Mouse (Mus musculus): ENCODE data around the gene Fcgbp. TPM values are rescaled to one million over a fixed set of nuclear protein-coding genes. Genes with fewer than 3 reads are reported as not detected.
"Not testable (repeated sequence)": the region's sequence is repeated elsewhere in the genome, so short reads cannot be mapped to it uniquely, and the experiment has no call there.

Fcgbp gene
- total and polyA plus RNA-seq, 2 experiments from 2014 or later, result 0.33 to 1.1 TPM

GRCm38 (mm10) chr7:28099101-28099500 lies 28.1 kb downstream of the Fcgbp start:
- DNase-seq (ENCODE audit: low spot score) (no peak), ATAC-seq (ENCODE audit: low FRiP score) (no peak)
- H3K4me1 ChIP-seq (ENCODE audit: insufficient read depth, low read length), result no peaks in the 10 kb centered on the region
- WGBS, result 93% methylated on average over 16 of the region's 16 CpGs
- no peaks in the 10 kb centered on the region for H3K27me3 ChIP-seq (ENCODE audit: insufficient read depth, low read length)
- no peaks in the 10 kb centered on the region for H3K36me3 ChIP-seq (ENCODE audit: insufficient read depth, low read length)
- no peak for TF ChIP-seq CTCF (IDR thresholded peaks at IDR 0.05)
- H3K4me2 ChIP-seq (ENCODE audit: low read depth, low read length, poor library complexity, severe bottlenecking), result no peak overlapping the region
- H3K9ac ChIP-seq (replicated peaks; ENCODE audit: low read length, poor library complexity, severe bottlenecking), result no peak overlapping the region
- no peak overlapping the region for H3K4me3 ChIP-seq (ENCODE audit: low read depth, low read length)
- no peak overlapping the region for H3K27ac ChIP-seq (ENCODE audit: low read depth, low read length)
- H3K9me3 ChIP-seq (ENCODE audit: low read length), result peaks cover 6% of the 10 kb centered on the region; the same call in 1 of the 2 replicates

DNA sequence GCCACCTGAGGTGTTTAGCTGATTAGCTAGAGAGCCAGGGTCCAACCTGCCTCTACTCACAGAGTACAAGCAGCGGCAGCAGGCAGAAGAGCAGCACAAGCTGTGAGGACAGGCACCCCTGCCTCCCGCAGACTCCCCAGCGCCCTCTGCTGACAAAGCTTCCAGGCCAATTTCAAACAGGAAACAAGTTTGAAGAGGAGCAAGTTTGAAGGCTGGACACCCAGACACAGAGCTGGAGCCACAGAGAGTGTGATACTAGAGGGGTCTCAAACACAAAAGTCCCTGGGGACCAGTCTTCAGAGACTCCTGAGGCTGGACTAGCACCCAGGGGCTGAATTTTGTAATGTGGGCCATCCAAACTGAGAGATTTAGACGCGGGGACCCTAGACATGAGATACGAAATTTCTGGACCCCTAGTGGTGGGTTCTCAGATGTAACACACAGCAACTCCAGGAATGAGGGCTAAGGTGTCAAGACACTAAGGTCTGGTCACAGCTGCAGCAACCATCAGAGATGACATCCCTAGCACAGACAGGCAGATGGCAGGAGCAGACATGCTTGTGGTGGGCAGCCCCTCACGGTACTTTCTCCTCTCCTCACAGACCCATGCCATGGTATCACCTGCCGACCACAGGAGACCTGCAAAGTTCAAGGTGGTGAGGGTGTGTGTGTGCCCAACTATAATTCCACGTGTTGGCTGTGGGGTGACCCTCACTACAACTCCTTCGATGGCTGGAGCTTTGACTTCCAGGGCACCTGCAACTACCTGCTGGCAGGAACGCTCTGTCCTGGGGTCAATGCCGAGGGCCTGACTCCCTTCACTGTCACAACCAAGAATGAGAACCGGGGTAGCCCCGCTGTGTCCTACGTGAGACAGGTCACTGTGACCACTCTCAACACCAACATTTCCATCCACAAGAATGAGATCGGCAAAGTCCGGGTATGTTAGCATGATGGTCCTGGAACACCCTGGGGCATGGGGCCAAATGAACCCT lies 29.9 kb downstream of the Fcgbp start:
- no peaks in the 10 kb centered on the region for H3K27me3 ChIP-seq (ENCODE audit: insufficient read depth, low read length)
- no peaks in the 10 kb centered on the region for H3K4me1 ChIP-seq (ENCODE audit: insufficient read depth, low read length)
- WGBS, result 70% methylated on average over 17 of the region's 17 CpGs
- H3K27ac ChIP-seq (ENCODE audit: low read depth, low read length), result no peak overlapping the region
- no peak overlapping the region for H3K4me2 ChIP-seq (ENCODE audit: low read depth, low read length, poor library complexity, severe bottlenecking)
- DNase-seq (ENCODE audit: low spot score) (no peak), ATAC-seq (ENCODE audit: low FRiP score) (no peak)
- peaks cover 6% of the 10 kb centered on the region; the same call in 1 of the 2 replicates for H3K9me3 ChIP-seq (ENCODE audit: low read length)
- H3K9ac ChIP-seq (replicated peaks; ENCODE audit: low read length, poor library complexity, severe bottlenecking), result no peak overlapping the region
- no peak; the same call in 1 of the 2 replicates for TF ChIP-seq CTCF (IDR thresholded peaks at IDR 0.05)
- H3K36me3 ChIP-seq (ENCODE audit: insufficient read depth, low read length), result no peaks in the 10 kb centered on the region
- H3K4me3 ChIP-seq (ENCODE audit: low read depth, low read length), result no peak overlapping the region

DNA sequence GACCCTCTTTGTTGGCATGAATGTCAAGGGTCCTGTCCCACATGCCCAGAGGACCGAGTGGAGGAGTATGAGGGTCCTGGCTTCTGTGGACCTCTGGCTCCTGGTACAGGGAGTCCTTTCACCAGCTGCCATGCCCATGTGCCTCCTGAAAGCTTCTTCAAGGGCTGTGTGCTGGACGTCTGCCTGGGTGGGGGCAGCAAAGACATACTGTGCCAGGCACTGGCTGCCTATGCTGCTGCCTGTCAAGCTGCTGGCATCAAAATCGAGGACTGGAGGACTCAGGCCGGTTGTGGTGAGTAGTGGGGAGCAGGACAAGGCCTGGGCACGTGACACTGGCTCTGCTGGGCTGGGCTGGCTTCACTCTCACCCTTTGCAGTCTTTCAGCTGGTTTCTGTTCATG lies 31.9 kb downstream of the Fcgbp start:
- H3K36me3 ChIP-seq (ENCODE audit: insufficient read depth, low read length); H3K4me2 ChIP-seq (ENCODE audit: low read depth, low read length, poor library complexity, severe bottlenecking); H3K9me3 ChIP-seq (ENCODE audit: low read length); H3K27me3 ChIP-seq (ENCODE audit: insufficient read depth, low read length); H3K4me3 ChIP-seq (ENCODE audit: low read depth, low read length); H3K27ac ChIP-seq (ENCODE audit: low read depth, low read length); H3K4me1 ChIP-seq (ENCODE audit: insufficient read depth, low read length); H3K9ac ChIP-seq (replicated peaks; ENCODE audit: low read length, poor library complexity, severe bottlenecking): not testable (repeated sequence)
- WGBS, result 52% methylated on average over 4 of the region's 5 CpGs
- 0 out of 2 replicates have a peak, but pooled peaks have one; percentile 27 for ATAC-seq (ENCODE audit: low FRiP score)
- peak; percentile 35 for DNase-seq (ENCODE audit: low spot score)

DNA sequence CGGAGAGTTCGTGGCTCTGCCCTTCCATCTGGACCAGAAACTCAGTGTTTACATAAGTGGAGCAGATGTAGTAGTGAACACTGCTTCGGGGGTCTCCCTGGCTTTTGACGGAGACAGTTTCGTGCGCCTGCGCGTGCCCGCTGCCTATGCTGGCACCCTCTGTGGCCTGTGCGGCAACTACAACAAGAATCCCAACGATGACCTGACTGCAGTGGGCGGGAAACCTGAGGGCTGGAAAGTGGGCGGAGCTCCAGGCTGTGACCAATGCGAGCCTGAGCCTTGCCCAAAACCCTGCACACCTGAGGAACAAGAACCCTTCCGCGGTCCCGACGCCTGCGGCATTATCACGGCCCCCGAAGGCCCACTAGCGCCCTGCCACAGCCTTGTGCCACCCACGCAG lies 33.6 kb downstream of the Fcgbp start:
- no peaks in the 10 kb centered on the region for H3K36me3 ChIP-seq (ENCODE audit: insufficient read depth, low read length)
- no peaks in the 10 kb centered on the region for H3K4me1 ChIP-seq (ENCODE audit: insufficient read depth, low read length)
- ATAC-seq (ENCODE audit: low FRiP score) (peak; percentile 83), DNase-seq (ENCODE audit: low spot score) (peak; percentile 58)
- no peaks in the 10 kb centered on the region for H3K27me3 ChIP-seq (ENCODE audit: insufficient read depth, low read length)
- no peak overlapping the region for H3K27ac ChIP-seq (ENCODE audit: low read depth, low read length)
- peak overlapping the region; percentile 18; the same call in 1 of the 2 replicates for H3K4me3 ChIP-seq (ENCODE audit: low read depth, low read length)
- H3K4me2 ChIP-seq (ENCODE audit: low read depth, low read length, poor library complexity, severe bottlenecking), result peak overlapping the region; percentile 49
- no peak overlapping the region for H3K9ac ChIP-seq (replicated peaks; ENCODE audit: low read length, poor library complexity, severe bottlenecking)
- no peaks in the 10 kb centered on the region; the same call in 1 of the 2 replicates for H3K9me3 ChIP-seq (ENCODE audit: low read length)
- 6% methylated on average over 23 of the region's 23 CpGs for WGBS
- TF ChIP-seq CTCF (IDR thresholded peaks at IDR 0.05), result peak; percentile 55

DNA sequence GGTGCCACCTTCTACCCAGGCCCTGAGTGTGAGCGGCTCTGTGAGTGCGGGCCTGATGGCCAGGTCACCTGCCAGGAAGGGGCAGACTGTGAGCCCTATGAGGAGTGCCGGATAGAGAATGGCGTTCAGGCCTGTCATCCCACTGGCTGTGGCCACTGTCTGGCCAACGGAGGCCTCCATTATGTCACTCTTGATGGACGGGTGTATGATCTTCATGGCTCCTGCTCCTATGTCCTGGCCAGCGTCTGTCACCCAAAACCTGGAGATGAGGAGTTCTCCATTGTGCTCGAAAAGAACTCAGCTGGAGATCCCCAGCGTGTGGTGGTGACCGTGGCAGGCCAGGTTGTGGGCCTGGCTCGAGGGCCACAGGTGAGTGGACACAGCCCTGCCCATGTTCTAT lies 35.2 kb downstream of the Fcgbp start:
- no peak for DNase-seq (ENCODE audit: low spot score)
- WGBS, result 90% methylated on average over 11 of the region's 11 CpGs

DNA sequence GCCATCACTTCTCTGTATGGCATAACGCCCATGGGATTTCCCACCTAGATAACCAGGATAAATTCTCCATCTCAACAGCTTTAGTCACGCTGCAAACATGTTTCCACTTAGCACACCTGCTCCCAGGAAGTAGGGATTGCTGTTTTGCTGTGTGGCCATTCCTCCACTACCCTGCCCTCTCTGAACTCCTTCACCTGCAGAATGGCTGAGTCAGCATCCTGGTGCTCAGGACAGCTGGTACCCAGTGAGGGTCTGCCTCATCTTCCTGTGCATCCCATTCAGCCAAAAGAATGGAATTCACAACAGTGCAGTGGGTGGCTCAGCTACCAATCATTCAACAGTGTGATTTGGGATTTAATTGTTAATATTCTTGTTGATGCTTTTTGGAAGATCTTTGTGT lies 43.6 kb downstream of the Fcgbp start:
- Histone ChIP-seq H3K27ac (ENCODE audit: low read depth, low read length) (no peak overlapping the region), H3K27me3 (ENCODE audit: insufficient read depth, low read length) (no peaks in the 10 kb centered on the region), H3K9me3 (ENCODE audit: low read length) (no peaks in the 10 kb centered on the region), H3K4me2 (ENCODE audit: low read depth, low read length, poor library complexity, severe bottlenecking) (no peak overlapping the region), H3K4me1 (ENCODE audit: insufficient read depth, low read length) (no peaks in the 10 kb centered on the region), H3K36me3 (ENCODE audit: insufficient read depth, low read length) (no peaks in the 10 kb centered on the region), H3K9ac (replicated peaks; ENCODE audit: low read length, poor library complexity, severe bottlenecking) (no peak overlapping the region), H3K4me3 (ENCODE audit: low read depth, low read length) (no peak overlapping the region)
- TF ChIP-seq CTCF (IDR thresholded peaks at IDR 0.05), result no peak
- WGBS, result 83% methylated on average over 2 of the region's 2 CpGs
- DNase-seq (ENCODE audit: low spot score) (no peak), ATAC-seq (ENCODE audit: low FRiP score) (no peak)

More for the DNA sequence above, 35.2 kb downstream of the Fcgbp start:
- H3K9ac ChIP-seq (replicated peaks; ENCODE audit: low read length, poor library complexity, severe bottlenecking), result no peak overlapping the region
- no peaks in the 10 kb centered on the region for H3K4me1 ChIP-seq (ENCODE audit: insufficient read depth, low read length)
- ATAC-seq (ENCODE audit: low FRiP score), result no peak
- no peak overlapping the region for H3K4me3 ChIP-seq (ENCODE audit: low read depth, low read length)
- H3K27ac ChIP-seq (ENCODE audit: low read depth, low read length), result no peak overlapping the region
- H3K4me2 ChIP-seq (ENCODE audit: low read depth, low read length, poor library complexity, severe bottlenecking), result no peak overlapping the region
- no peaks in the 10 kb centered on the region for H3K9me3 ChIP-seq (ENCODE audit: low read length)
- TF ChIP-seq CTCF (IDR thresholded peaks at IDR 0.05), result no peak
- no peaks in the 10 kb centered on the region for H3K36me3 ChIP-seq (ENCODE audit: insufficient read depth, low read length)
- no peaks in the 10 kb centered on the region for H3K27me3 ChIP-seq (ENCODE audit: insufficient read depth, low read length)
